Mouse (Mus musculus) liver, adult 2 months (tissue): ENCODE measurements at regions not wholly inside any gene's neighbourhood (a gene's known extent, or its start where the extent isn't known, plus 50 kb on each side); places are given as distances from the start of the nearest gene placed in this dataset.

ENCODE experiments used
- DNase-seq: peaks from one replicate; pipeline ENCODE4 v3.0.0-alpha.2; 2011; ENCODE audit warnings: low read depth, low spot score; ENCODE audit errors: extremely low read depth
- H3K27ac ChIP-seq: fragments of 200-500 bp; replicated peaks from 2 replicates; pipeline ENCODE4 v1.5.1; 2012; ENCODE audit warnings: low read depth, mild to moderate bottlenecking, control low read depth, inconsistent platforms, low read length; ENCODE audit not compliant: insufficient read depth
- H3K27me3 ChIP-seq: fragments of 200-500 bp; 2 replicates; pipeline ENCODE4 v1.6.1; 2012; ENCODE audit warnings: mild to moderate bottlenecking, moderate library complexity, low read length, inconsistent platforms; ENCODE audit not compliant: control insufficient read depth, insufficient read depth
- H3K36me3 ChIP-seq: fragments of 200-500 bp; 2 replicates; pipeline ENCODE4 v1.6.1; 2012; ENCODE audit warnings: low read length, inconsistent platforms; ENCODE audit not compliant: control insufficient read depth, insufficient read depth
- H3K4me1 ChIP-seq: fragments of 200-500 bp; 2 replicates; pipeline ENCODE4 v1.6.1; 2011; ENCODE audit warnings: low read length; ENCODE audit not compliant: control insufficient read depth, insufficient read depth
- H3K4me3 ChIP-seq: fragments of 200-500 bp; 2 replicates; pipeline ENCODE4 v1.5.1; 2011; ENCODE audit warnings: low read depth, mild to moderate bottlenecking, control low read depth, low read length, moderate library complexity; ENCODE audit not compliant: insufficient read depth
- H3K79me2 ChIP-seq: fragments of 200-500 bp; 2 replicates; pipeline ENCODE4 v1.6.1; 2012; ENCODE audit warnings: inconsistent platforms, mild to moderate bottlenecking, low read length, moderate library complexity; ENCODE audit not compliant: control insufficient read depth, insufficient read depth
- H3K9ac ChIP-seq: fragments of 200-500 bp; 2 replicates; pipeline ENCODE4 v1.6.1; 2012; ENCODE audit warnings: low read depth, mild to moderate bottlenecking, control low read depth, inconsistent platforms, low read length
- CTCF ChIP-seq: fragments of 200-500 bp; IDR thresholded peaks from 2 replicates; pipeline ENCODE4 v1.5.1; 2011; ENCODE audit warnings: low read depth, low read length, control low read depth
- POLR2A ChIP-seq: fragments of 200-500 bp; IDR thresholded peaks from 2 replicates; pipeline ENCODE4 v1.6.1; 2011; ENCODE audit warnings: low read length, control low read depth; ENCODE audit not compliant: insufficient read depth; ENCODE audit errors: extremely low read depth
- whole genome bisulfite sequencing: fragments of 180-500 bp; shearing (Covaris S2); methylation state at CpG from one replicate; pipeline ENCODE4 v1.1.7; 2018; 5-methylcytosine and 5-hydroxymethylcytosine counted together

GRCm38 (mm10) chr7:90060343-90061175 is 69.5 kb upstream of the Picalm start:
- Histone ChIP-seq H3K27ac (peak overlapping the region; percentile 96), H3K27me3 (no peaks in the 10 kb centered on the region), H3K9ac (peak overlapping the region; percentile 65), H3K4me1 (peaks cover 17% of the 10 kb centered on the region), H3K4me3 (peak overlapping the region; percentile 39), H3K36me3 (no peaks in the 10 kb centered on the region), H3K79me2 (no peaks in the 10 kb centered on the region)
- DNase-seq, result peak; percentile 96
- WGBS, result 22% methylated on average over 16 of the region's 16 CpGs
- TF ChIP-seq POLR2A, result no peak
- TF ChIP-seq CTCF, result no peak

GRCm38 (mm10) chr7:90061701-90062100 is 68.3 kb upstream of the Picalm start:
- no peaks in the 10 kb centered on the region for H3K79me2 ChIP-seq
- DNase-seq, result peak; percentile 66
- H3K27me3 ChIP-seq, result no peaks in the 10 kb centered on the region
- no peak for TF ChIP-seq POLR2A
- no peak for TF ChIP-seq CTCF
- H3K27ac ChIP-seq, result peak overlapping the region; percentile 96
- H3K36me3 ChIP-seq, result no peaks in the 10 kb centered on the region
- peak overlapping the region; percentile 49 for H3K4me3 ChIP-seq
- WGBS, result 23% methylated on average over 7 of the region's 7 CpGs
- H3K4me1 ChIP-seq, result peaks cover 23% of the 10 kb centered on the region
- H3K9ac ChIP-seq, result peak overlapping the region; percentile 37

- no peaks in the 10 kb centered on the region for H3K36me3 ChIP-seq
- peaks cover 23% of the 10 kb centered on the region for H3K4me1 ChIP-seq
- no peak overlapping the region for H3K27ac ChIP-seq
- H3K9ac ChIP-seq, result no peak overlapping the region
- no peaks in the 10 kb centered on the region for H3K79me2 ChIP-seq
- WGBS, result 87% methylated on average over 9 of the region's 9 CpGs
- no peak for DNase-seq
- no peaks in the 10 kb centered on the region for H3K27me3 ChIP-seq
- TF ChIP-seq CTCF (no peak), POLR2A (no peak)
- no peak overlapping the region for H3K4me3 ChIP-seq
These were observed 67.1 kb upstream of the Picalm start for GRCm38 (mm10) chr7:90062874-90063273.

GRCm38 (mm10) chr7:90064198-90064597 is 65.8 kb upstream of the Picalm start:
- no peaks in the 10 kb centered on the region for H3K36me3 ChIP-seq
- H3K4me1 ChIP-seq, result peaks cover 21% of the 10 kb centered on the region

GRCm38 (mm10) chr7:90065269-90065955 is 64.6 kb upstream of the Picalm start:
- Histone ChIP-seq H3K9ac (no peak overlapping the region), H3K4me3 (no peak overlapping the region), H3K27ac (peak overlapping the region; percentile 59), H3K36me3 (no peaks in the 10 kb centered on the region), H3K4me1 (peaks cover 10% of the 10 kb centered on the region; the same call in 1 of the 2 replicates), H3K79me2 (no peaks in the 10 kb centered on the region), H3K27me3 (no peaks in the 10 kb centered on the region)
- 90% methylated on average over 9 of the region's 9 CpGs for WGBS
- DNase-seq, result no peak
- TF ChIP-seq CTCF (no peak), POLR2A (no peak)

More at GRCm38 (mm10) chr7:90064198-90064597, 65.8 kb upstream of the Picalm start:
- H3K9ac ChIP-seq, result no peak overlapping the region
- no peak overlapping the region for H3K27ac ChIP-seq
- H3K79me2 ChIP-seq, result no peaks in the 10 kb centered on the region
- no peaks in the 10 kb centered on the region for H3K27me3 ChIP-seq
- DNase-seq, result no peak
- no peak for TF ChIP-seq POLR2A
- no peak for TF ChIP-seq CTCF
- H3K4me3 ChIP-seq, result no peak overlapping the region
- 98% methylated on average over 1 of the region's 1 CpGs for WGBS

- Histone ChIP-seq H3K36me3 (no peaks in the 10 kb centered on the region), H3K9ac (no peak overlapping the region), H3K27ac (peak overlapping the region; percentile 59), H3K27me3 (no peaks in the 10 kb centered on the region), H3K4me1 (peaks cover 9% of the 10 kb centered on the region; the same call in 1 of the 2 replicates), H3K4me3 (no peak overlapping the region), H3K79me2 (no peaks in the 10 kb centered on the region)
- TF ChIP-seq POLR2A, result no peak
- no peak for TF ChIP-seq CTCF
- WGBS, result 36% methylated on average over 5 of the region's 5 CpGs
- peak; percentile 94 for DNase-seq
These were observed 63.7 kb upstream of the Picalm start for GRCm38 (mm10) chr7:90066275-90066674.
